Mouse (Mus musculus) urinary bladder, postnatal 4 days (tissue): ENCODE data around the gene Ercc6.

Experiments used
- DNase-seq, 2 experiments: peaks; one replicate each; pipeline ENCODE4 v3.0.0; 2021 to 2022; ENCODE audit warnings: low spot score in 2 of 2

Ercc6 gene

DNA sequence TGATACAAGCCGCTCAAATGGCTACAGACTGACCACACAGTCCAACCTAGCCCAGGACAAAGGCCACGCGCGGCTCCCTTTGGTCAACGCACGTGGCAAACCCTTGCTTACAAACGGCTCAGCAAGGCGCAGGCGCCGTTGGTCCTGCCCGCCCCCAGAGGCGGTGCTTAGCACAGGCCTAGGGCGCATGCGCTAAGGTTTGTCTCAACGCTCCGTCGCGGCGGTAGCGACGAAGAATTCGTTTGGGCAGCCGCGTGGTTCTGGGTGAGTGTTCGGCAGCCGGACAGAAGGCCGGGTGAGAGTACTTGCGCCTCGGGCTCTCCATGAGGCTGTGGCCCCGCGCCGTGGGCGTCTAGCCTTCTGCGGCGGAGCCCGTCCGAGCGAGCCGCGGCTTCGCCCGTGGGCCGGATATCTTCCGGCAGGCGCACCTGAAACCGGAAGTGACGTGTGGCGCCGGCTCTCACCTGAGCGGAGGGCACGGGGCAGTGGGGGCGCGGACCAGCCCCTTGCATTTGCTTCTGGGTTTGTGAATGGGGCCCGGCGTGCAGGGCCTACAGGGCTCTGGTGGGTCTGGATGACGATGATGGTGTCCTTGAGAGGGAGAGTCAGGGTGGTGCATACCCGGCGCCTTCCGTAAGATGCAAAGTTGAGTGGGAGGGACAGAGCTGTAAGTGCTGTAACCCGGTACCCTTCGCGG is at the start of gene Ercc6:
TSS of gene Ercc6 (plus strand) at position 186 of the 697 bp plus-strand sequence.
- DNase-seq: peak; percentile 88 to 93

- no peak for DNase-seq
These were observed 48.5 kb upstream of the Ercc6 start, which contains the start of gene Slc18a3 for GRCm38 (mm10) chr14:32464601-32465505. Slc18a3 (minus strand) TSS chr14:32464850.

GRCm38 (mm10) chr14:32465506-32465870 is 47.8 kb upstream of the Ercc6 start:
- DNase-seq: no peak

DNA sequence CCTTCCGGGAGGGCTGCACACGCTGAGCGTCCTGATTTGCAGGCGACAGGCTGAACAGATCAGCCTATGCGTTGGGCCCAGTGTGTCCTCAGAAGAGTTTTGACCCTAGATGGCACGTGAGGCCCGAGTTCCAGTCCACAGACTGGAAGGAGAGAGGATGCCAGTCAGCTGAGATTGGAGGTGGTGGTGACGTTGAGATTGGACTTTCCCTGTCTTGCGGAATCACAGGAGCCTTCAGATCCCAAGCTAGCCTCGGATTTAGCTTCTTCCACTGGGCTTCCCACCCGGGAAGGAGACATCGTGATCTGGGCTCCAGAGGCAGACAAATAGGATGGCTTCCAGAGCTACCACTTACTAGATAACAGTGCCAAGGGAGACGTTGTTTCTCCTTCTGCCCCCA is 47.4 kb upstream of the Ercc6 start, which contains the start of gene Chat:
TSS of gene Chat (minus strand) at position 101 of the 400 bp plus-strand sequence.
- no peak for DNase-seq

GRCm38 (mm10) chr14:32467606-32468005 is 45.7 kb upstream of the Ercc6 start:
- peak in 1 of 2 experiments; percentile 73 for DNase-seq

GRCm38 (mm10) chr14:32472996-32473395 is 40.3 kb upstream of the Ercc6 start:
- DNase-seq: no peak

DNA sequence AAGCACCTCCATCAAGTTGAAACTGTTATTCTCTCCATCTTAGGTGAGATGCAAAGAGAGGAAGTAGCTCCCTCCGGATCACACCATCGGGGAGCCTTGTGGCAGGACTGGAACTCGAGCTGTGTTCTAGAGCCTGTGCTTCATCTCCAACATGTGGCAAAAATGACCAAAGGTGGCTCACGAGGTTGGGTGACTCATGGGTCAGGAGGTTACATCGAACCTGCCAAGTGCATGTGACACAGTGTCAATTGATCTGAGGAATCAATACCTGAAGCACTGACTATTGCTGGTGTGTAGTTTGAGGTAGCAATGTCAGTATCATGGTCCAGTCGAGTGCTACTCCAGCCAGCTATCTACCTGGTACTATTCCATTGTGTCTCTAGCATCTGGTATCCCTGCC is 36.8 kb upstream of the Ercc6 start:
- no peak for DNase-seq

GRCm38 (mm10) chr14:32477581-32477980 is 35.7 kb upstream of the Ercc6 start:
- no peak for DNase-seq

- DNase-seq: no peak
These were observed 31.3 kb upstream of the Ercc6 start for GRCm38 (mm10) chr14:32482061-32482460.

DNA sequence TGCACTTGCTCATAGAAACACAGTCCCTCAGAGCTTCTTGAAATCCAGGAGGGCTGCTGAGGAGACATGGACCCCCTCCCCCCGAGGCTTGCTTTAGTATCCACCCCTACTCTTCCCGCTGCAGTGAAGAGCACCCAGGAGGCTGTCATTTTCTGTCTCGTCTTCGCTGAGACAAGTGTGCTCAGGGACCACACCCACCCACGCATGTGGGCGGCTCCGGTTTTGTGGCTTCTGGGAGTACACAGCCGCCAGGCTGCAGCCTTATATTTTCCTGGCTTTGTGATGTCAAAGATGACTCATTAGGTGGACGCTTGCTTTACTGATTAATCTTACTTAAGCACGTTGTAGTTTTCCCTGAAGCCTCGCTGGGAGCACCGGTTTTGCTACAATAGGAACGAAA is 20.8 kb upstream of the Ercc6 start:
- no peak for DNase-seq

GRCm38 (mm10) chr14:32496115-32496850 is 17.0 kb upstream of the Ercc6 start:
- DNase-seq: no peak

DNA sequence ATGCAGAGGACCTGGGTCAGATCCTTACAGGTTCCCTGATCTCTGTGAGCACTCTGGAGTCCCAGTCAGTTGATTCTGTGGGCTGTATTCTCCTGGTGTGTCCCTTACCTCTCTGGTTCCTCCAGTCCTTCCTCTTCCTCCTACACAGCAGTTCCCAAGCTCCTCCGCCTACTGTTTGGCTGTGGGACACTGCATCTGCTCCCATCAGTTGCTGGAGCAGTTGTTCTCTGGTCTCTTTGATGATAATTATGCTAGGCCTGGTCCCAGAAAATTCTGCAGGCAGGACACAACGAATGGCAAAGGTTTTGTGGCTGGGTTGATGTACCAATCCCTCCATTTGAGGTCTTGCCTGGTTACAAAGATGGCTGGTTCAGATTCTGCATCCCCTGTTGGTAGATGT is 12.0 kb upstream of the Ercc6 start:
- no peak for DNase-seq

- no peak for DNase-seq
These were observed 10.3 kb upstream of the Ercc6 start for GRCm38 (mm10) chr14:32502764-32503688.

DNA sequence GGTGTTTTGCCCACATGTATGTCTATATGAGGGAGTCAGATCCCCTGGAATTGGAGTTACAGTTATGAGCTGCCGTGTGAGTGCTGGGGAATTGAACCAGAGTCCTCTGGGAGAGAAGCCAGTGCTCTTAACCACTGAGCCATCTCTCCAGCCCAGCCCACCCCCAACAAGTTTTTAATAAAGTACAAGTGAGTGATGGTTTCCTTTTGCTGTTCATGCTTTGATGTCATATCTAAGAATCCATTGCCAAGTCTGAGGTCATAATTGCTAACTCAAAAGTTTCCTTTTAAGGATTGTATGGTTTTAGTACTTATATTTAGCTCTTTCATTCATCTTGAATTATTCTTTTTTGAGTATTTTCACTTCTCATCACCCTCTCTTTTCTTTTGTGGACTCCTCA is 9.4 kb upstream of the Ercc6 start:
- DNase-seq: no peak

DNA sequence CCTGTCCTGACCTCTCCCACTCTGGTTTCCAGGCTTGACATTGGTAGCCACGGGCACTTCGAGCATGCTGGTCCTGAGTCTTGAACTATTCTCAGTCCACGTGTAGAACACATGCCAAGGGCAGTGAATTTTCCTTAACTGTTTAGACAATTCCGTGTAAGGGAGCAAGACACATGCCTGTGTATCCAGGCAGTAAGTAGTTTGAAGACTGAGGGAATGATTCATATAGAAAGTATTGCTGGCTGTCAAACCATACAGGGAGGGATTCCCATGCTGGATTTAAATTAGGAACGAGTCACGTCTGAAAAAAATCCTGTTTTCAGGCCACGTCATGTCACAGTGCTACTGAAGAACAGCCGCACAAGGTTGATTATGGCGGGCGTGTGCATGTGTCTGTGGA is 7.0 kb upstream of the Ercc6 start:
- DNase-seq: no peak

GRCm38 (mm10) chr14:32507216-32507615 is 6.1 kb upstream of the Ercc6 start:
- DNase-seq: no peak

- DNase-seq: no peak
These were observed 5.1 kb upstream of the Ercc6 start for GRCm38 (mm10) chr14:32508105-32508835.

- DNase-seq: no peak
These were observed 3.8 kb upstream of the Ercc6 start for GRCm38 (mm10) chr14:32509443-32509961.

DNA sequence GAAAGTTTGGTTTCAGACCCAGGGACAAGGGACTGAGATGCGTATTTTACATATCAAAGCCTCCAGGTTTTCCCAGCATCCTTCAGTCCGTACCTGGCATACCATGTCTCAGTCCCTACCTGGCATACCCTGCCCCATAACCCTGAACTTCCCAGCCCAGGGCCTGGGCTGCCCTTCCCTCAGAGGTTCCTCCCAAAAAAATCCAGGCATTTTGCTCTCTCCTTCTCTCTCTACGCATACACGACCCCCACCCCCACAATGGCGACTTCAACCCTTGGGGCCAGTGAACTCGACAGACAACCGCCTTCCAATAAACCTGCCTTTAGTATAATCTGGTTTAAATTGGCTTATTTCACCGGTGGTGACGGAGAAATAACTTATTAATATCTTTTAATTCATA is 409 bp upstream of the Ercc6 start:
- no peak for DNase-seq

DNA sequence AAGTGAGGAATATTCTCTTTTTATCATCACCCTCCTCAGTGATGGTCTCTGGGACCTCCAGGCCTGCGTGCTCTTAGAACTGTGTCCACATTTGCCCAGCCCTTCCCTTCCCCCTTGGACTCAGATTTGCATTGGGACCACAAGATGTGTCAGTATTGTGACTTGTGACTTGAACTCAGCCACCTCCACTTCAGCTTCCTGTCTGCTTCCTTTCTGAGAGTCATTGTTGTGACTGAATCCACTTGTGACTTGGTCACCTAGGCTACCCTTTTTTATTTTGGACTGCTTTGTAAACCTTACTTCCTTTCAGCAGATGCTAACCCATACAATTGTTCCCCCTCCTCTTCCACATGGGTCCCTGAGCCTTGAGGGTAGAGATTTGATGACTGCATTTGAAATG is 2.8 kb downstream of the Ercc6 start:
- no peak for DNase-seq
